Mouse (Mus musculus) kidney, postnatal 14 days (tissue): ENCODE results near the gene Cyp2c38.
"Not testable (repeated sequence)": the region's sequence is repeated elsewhere in the genome, so short reads cannot be mapped to it uniquely, and the experiment has no call there.

Source experiments
- DNase-seq: peaks from one replicate; pipeline ENCODE4 v3.0.0; 2022; ENCODE audit warnings: mixed read lengths

The Cyp2c38 gene

GRCm38 (mm10) chr19:39462941-39463340 is at the start of gene Cyp2c38:
Gene Cyp2c38, minus strand, starts transcription at chr19:39463075.
- no peak for DNase-seq

GRCm38 (mm10) chr19:39510534-39510933 is 47.7 kb upstream of the Cyp2c38 start, which contains the start of gene Cyp2c39:
Gene Cyp2c39, plus strand, starts transcription at chr19:39510862.
- DNase-seq = no peak

DNA sequence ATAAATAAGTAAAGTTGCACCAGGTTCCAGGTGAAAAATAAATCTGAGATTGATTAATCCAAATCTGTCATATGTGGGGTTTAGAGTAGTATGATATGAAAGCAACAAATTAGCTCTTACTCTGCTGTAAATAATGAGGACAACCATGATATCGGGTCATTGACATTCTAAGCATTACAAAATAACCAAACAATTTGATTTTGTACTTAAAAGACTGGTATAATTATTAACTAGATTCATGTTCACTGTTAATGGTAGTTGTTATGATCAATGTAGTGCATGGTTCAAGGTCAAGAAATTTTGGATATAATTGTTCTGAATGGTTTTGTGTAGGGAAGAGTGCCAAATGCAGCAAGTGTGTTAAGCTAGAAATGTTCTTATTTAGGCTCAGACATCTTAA is 46.7 kb upstream of the Cyp2c38 start:
- DNase-seq = no peak

DNA sequence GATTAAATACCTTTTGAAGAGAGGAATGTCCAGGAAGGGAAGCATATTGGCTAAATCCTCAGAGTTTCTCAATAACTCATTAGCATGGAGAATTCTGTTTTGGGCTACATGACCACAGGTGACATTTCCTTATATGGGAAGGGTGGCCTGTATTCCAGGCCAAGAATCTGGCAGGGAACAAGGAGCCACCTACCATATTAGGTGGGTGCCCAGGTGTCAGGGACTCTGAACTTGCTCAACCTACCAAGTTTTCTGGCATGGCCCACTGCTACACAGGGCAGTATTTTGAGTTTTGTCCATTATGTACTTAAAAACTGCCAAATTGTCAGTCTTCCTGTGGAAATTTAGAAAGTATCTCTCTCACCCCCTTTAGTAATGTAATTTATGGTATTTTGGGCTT is 43.5 kb upstream of the Cyp2c38 start:
- DNase-seq = no peak

DNA sequence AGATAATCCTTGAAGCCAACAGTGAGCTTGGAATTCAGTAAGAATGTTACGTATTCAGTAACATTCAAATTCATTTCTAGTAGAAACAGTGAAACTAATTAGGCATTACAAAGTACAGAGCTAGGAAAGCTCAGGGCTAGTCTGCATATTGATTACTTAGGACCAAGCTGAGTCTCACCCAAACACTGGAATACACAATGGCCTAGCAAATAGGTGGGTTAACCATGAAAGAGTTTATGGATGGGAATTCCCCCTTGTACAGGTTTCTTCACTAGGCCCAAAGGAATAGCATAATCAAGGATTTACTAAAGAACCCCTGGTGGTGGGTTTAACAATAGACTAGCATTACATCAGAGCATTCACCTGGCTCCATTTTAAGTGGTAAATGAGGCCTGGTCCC is 21.1 kb upstream of the Cyp2c38 start:
- not testable (repeated sequence) for DNase-seq

GRCm38 (mm10) chr19:39463923-39464322 is 1.0 kb upstream of the Cyp2c38 start:
- no peak for DNase-seq
